Mouse (Mus musculus) bone marrow macrophage, adult 2 months (primary cell): ENCODE results near the gene Sorcs2.

Experiments
- CTCF ChIP-seq: IDR thresholded peaks from 2 replicates; pipeline ENCODE4 v1.5.1; 2012; ENCODE audit warnings: low read depth, mild to moderate bottlenecking, low read length, moderate library complexity
- POLR2A ChIP-seq: IDR thresholded peaks from 2 replicates; pipeline ENCODE4 v1.6.1; 2012; ENCODE audit warnings: mild to moderate bottlenecking, low read depth, low read length, borderline replicate concordance

DNA sequence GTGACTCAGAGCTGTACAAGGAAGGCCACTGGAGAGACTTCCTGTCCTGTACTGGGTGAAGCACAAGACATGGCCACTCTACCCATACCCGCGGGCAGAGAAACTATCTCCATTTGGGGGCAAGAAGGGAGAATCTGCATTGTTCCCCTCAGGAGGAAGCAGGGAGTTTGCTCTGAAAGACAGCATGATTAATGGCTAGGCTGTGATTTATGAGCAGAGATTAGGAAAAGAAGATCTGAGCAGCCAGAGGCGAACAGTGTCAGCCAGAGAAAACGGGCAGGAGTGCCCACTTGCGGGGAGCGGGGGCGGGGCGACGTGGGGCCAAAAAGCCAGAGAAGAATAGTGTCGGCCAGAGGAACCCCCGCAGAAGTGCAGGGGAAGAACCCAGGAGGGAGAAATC, 29.9 kb upstream of the Sorcs2 start:
- TF ChIP-seq POLR2A, result no peak
- TF ChIP-seq CTCF, result no peak
